Mouse (Mus musculus): ENCODE measurements around the gene Marcks. TPM values are rescaled to one million over a fixed set of nuclear protein-coding genes. Genes with fewer than 3 reads are reported as not detected.

The Marcks gene
- polyA plus RNA-seq, 1 experiment from 2014 or later: 350 TPM

DNA sequence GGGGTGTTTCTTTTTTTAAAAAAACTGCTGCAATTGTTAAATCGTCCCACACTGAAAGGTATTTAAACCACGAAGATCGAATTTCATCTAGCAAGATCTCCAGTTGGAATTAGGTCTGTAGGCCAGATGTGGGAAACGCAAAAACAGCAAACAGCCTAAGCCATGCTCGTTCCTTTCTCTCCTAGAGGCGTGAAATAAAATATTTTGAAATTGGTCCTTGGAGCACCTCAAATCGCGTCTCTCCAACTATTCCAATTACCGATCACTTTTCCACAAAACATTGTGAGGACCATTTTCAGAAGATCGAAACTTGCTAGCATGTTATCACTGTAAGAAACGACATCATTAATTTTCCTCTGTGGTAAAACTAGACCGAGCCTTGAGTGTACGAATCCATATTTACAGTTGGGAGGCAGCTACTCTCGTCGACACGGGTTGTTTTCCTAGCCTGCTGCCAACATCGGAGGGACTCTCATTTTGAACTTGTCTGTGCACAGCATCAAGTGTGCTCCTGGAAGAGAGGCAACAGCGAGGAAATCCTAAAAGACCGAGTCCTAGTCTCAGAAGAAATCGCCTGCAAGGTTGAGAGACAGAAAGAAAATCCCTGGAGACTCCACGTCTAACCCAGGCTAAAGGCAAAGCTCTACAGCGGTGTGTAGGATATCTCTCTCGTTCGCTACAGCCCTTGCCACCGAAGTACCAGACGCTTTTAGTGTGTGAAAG lies 884 bp upstream of the Marcks start:
- H3K4me1 ChIP-seq (ENCODE audit: control insufficient read depth, insufficient read depth, low read length): peaks cover 11% of the 10 kb centered on the region
- H3K4me2 ChIP-seq (ENCODE audit: low read length): peak overlapping the region; percentile 67
- H3K9me3 ChIP-seq (replicated peaks; ENCODE audit: control insufficient read depth, low read length): no peaks in the 10 kb centered on the region
- H3K4me3 ChIP-seq (ENCODE audit: low read depth, low read length): peak overlapping the region; percentile 96
- H3K27me3 ChIP-seq (replicated peaks; ENCODE audit: control insufficient read depth, insufficient read depth, low read length): no peaks in the 10 kb centered on the region
- under 1% methylated on average over 26 of the region's 26 CpGs for WGBS
- peak; percentile 80 for DNase-seq (ENCODE audit: low spot score)
- peak overlapping the region; percentile 100 for H3K9ac ChIP-seq (ENCODE audit: low read length)
- H3K27ac ChIP-seq (ENCODE audit: low read depth, low read length): peak overlapping the region; percentile 100
- peaks cover 18% of the 10 kb centered on the region for H3K36me3 ChIP-seq (ENCODE audit: control insufficient read depth, insufficient read depth, low read length)
- no peak for ATAC-seq

DNA sequence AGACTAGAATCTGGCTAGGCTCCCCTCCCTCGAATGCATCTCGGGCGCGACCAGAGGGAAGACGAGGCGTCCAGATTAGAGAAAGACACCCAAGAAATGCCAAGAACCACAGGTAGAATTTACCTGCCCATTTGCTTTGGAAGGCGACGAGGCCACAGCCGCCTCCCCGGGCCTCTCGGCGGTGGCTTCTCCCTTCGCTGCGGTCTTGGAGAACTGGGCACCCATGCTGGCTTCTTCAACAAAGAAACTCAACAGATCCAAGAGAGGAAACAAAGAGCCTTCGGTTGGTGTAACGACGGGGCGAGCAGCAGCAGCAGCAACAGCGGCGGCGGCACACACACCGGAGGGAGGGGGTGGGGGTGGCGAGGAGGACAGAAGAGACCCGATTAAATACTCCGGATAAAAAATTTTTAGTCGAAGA lies 399 bp downstream of the Marcks start:
- Histone ChIP-seq H3K27ac (ENCODE audit: low read depth, low read length) (peak overlapping the region; percentile 100), H3K4me1 (ENCODE audit: control insufficient read depth, insufficient read depth, low read length) (peaks cover 19% of the 10 kb centered on the region), H3K27me3 (replicated peaks; ENCODE audit: control insufficient read depth, insufficient read depth, low read length) (no peaks in the 10 kb centered on the region), H3K4me2 (ENCODE audit: low read length) (no peak overlapping the region), H3K36me3 (ENCODE audit: control insufficient read depth, insufficient read depth, low read length) (peaks cover 31% of the 10 kb centered on the region), H3K9me3 (replicated peaks; ENCODE audit: control insufficient read depth, low read length) (no peaks in the 10 kb centered on the region), H3K4me3 (ENCODE audit: low read depth, low read length) (peak overlapping the region; percentile 96), H3K9ac (ENCODE audit: low read length) (peak overlapping the region; percentile 100)
- WGBS: under 1% methylated on average over 26 of the region's 26 CpGs
- no peak for DNase-seq (ENCODE audit: low spot score)
- ATAC-seq: no peak

DNA sequence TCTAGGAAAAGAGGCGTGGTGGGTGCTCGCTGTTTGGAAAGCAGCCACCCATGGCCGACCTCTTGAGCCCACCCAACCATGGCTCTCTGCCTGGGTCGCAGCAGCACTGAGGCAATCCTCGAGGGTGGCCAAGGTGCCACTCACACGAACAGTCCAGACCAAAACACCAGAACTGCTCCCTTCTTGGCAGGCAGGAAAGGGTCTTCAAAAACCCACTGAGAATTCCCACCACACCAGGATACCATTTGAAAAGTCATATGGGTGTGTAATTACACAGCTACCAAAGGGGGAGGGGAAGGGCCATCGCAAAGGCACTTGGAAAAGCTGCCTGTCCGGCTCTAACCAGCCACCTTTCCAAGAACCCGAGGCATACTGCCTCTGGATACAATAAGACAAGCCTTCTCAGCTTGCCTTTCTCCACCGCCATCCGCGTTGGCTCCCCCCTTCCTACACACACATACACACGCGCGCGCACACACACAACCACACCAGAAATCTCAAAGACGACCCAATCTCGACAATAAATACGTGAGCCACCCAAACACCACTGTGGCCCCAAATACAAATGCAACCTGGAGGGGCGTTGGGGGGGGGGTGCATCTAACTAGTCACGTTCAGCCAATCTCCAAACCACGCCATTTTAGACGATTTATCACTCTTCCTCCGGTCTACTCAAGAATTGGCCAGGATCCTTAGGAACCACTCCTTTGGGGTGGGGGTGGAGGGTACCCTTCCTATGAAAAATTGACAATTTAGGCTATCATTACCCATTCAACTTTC lies 999 bp downstream of the Marcks start:
- 0 out of 2 replicates have a peak overlapping the region, but pooled peaks have one; percentile 21 for H3K4me2 ChIP-seq (ENCODE audit: low read length)
- peak overlapping the region; percentile 96 for H3K4me3 ChIP-seq (ENCODE audit: low read depth, low read length)
- H3K9me3 ChIP-seq (replicated peaks; ENCODE audit: control insufficient read depth, low read length): no peaks in the 10 kb centered on the region
- no peaks in the 10 kb centered on the region for H3K27me3 ChIP-seq (replicated peaks; ENCODE audit: control insufficient read depth, insufficient read depth, low read length)
- peak overlapping the region; percentile 100 for H3K27ac ChIP-seq (ENCODE audit: low read depth, low read length)
- under 1% methylated on average over 24 of the region's 24 CpGs for WGBS
- peaks cover 34% of the 10 kb centered on the region for H3K36me3 ChIP-seq (ENCODE audit: control insufficient read depth, insufficient read depth, low read length)
- DNase-seq (ENCODE audit: low spot score) (peak; percentile 76), ATAC-seq (no peak)
- peaks cover 19% of the 10 kb centered on the region for H3K4me1 ChIP-seq (ENCODE audit: control insufficient read depth, insufficient read depth, low read length)
- H3K9ac ChIP-seq (ENCODE audit: low read length): peak overlapping the region; percentile 100

- DNase-seq (ENCODE audit: low spot score) (peak; percentile 89), ATAC-seq (peak; percentile 50)
- H3K4me3 ChIP-seq (ENCODE audit: low read depth, low read length): peak overlapping the region; percentile 96
- peak overlapping the region; percentile 54 for H3K4me2 ChIP-seq (ENCODE audit: low read length)
- H3K9me3 ChIP-seq (replicated peaks; ENCODE audit: control insufficient read depth, low read length): no peaks in the 10 kb centered on the region
- under 1% methylated on average over 46 of the region's 49 CpGs for WGBS
- peak overlapping the region; percentile 100 for H3K27ac ChIP-seq (ENCODE audit: low read depth, low read length)
- peaks cover 36% of the 10 kb centered on the region for H3K36me3 ChIP-seq (ENCODE audit: control insufficient read depth, insufficient read depth, low read length)
- H3K27me3 ChIP-seq (replicated peaks; ENCODE audit: control insufficient read depth, insufficient read depth, low read length): no peaks in the 10 kb centered on the region
- peak overlapping the region; percentile 100 for H3K9ac ChIP-seq (ENCODE audit: low read length)
- peaks cover 17% of the 10 kb centered on the region for H3K4me1 ChIP-seq (ENCODE audit: control insufficient read depth, insufficient read depth, low read length)
Observed at GRCm38 (mm10) chr10:37136981-37137518, 1.7 kb downstream of the Marcks start.

GRCm38 (mm10) chr10:37135951-37136751 lies 2.6 kb downstream of the Marcks start:
- Histone ChIP-seq H3K9ac (ENCODE audit: low read length) (peak overlapping the region; percentile 100), H3K9me3 (replicated peaks; ENCODE audit: control insufficient read depth, low read length) (no peaks in the 10 kb centered on the region), H3K36me3 (ENCODE audit: control insufficient read depth, insufficient read depth, low read length) (peaks cover 36% of the 10 kb centered on the region), H3K4me2 (ENCODE audit: low read length) (peak overlapping the region; percentile 54), H3K4me1 (ENCODE audit: control insufficient read depth, insufficient read depth, low read length) (peaks cover 11% of the 10 kb centered on the region), H3K27ac (ENCODE audit: low read depth, low read length) (peak overlapping the region; percentile 100), H3K27me3 (replicated peaks; ENCODE audit: control insufficient read depth, insufficient read depth, low read length) (no peaks in the 10 kb centered on the region), H3K4me3 (ENCODE audit: low read depth, low read length) (peak overlapping the region; percentile 96)
- ATAC-seq (no peak), DNase-seq (ENCODE audit: low spot score) (peak; percentile 70)
- under 1% methylated on average over 93 of the region's 99 CpGs for WGBS

DNA sequence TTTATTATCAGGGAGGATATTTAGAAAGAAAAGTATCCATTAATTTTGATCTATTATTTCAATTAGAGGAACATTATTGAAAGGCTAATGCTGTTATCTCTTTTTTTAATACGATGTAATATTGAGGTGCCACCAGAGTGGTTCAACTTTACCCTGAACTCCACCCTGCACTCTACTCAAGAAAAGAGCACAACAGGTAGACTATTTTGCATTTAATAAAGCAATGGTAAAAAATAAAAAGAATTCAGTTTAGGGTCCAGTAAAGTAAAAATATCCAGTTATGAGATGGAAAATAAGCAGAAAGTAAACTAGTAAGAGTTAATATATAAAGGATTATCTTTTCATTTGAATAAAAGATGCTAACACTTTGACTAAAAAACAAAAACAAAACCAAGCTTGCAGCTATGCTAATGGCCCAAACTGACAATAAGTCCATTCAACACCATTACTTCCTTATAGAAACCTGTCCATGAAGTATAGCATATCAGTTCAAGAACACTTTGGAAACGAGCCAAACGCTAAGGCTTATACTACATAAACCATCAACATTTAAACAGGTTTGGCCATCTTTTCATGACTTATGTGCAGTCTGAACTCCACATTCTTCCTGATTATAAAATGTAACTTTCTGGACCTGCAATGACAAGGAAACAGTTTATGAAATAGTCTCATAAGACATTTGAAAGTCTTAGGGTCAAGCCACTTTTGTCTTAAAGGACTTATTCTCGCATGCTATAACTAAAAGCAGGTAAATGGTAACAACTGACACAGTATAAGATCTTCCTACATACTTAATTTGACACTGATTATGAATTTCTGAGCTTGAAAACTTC lies 4.6 kb downstream of the Marcks start:
- DNase-seq (ENCODE audit: low spot score): peak; percentile 50
- H3K36me3 ChIP-seq (ENCODE audit: control insufficient read depth, insufficient read depth, low read length): peaks cover 36% of the 10 kb centered on the region
- H3K27ac ChIP-seq (ENCODE audit: low read depth, low read length): no peak overlapping the region
- WGBS: 75% methylated on average over 4 of the region's 4 CpGs
- no peak for ATAC-seq
- H3K4me2 ChIP-seq (ENCODE audit: low read length): peak overlapping the region; percentile 54
- no peaks in the 10 kb centered on the region for H3K9me3 ChIP-seq (replicated peaks; ENCODE audit: control insufficient read depth, low read length)
- H3K9ac ChIP-seq (ENCODE audit: low read length): peak overlapping the region; percentile 32
- H3K27me3 ChIP-seq (replicated peaks; ENCODE audit: control insufficient read depth, insufficient read depth, low read length): no peaks in the 10 kb centered on the region
- peaks cover 11% of the 10 kb centered on the region for H3K4me1 ChIP-seq (ENCODE audit: control insufficient read depth, insufficient read depth, low read length)
- peak overlapping the region; percentile 96 for H3K4me3 ChIP-seq (ENCODE audit: low read depth, low read length)

DNA sequence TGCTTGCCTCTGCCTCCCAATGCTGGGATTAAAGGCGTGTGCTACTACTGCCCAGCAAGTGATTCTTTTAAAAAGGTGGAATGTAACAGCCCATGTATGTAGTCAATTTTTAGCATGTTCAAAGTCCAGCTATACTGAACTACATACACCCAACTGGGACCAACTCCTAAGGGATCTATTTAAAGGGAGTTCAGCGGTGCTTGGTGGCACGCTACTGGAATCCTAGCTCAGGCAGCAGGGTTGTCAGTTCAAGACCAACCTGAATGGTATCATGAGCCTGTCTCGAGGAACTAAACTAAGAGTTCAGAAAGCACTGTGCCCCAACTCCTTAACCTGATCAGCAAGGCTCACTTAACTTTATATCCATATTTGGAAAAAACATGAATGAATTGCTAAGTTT lies 6.0 kb downstream of the Marcks start:
- Histone ChIP-seq H3K4me1 (ENCODE audit: control insufficient read depth, insufficient read depth, low read length) (peaks cover 11% of the 10 kb centered on the region), H3K4me2 (ENCODE audit: low read length) (no peak overlapping the region), H3K27me3 (replicated peaks; ENCODE audit: control insufficient read depth, insufficient read depth, low read length) (no peaks in the 10 kb centered on the region), H3K36me3 (ENCODE audit: control insufficient read depth, insufficient read depth, low read length) (peaks cover 36% of the 10 kb centered on the region), H3K9ac (ENCODE audit: low read length) (no peak overlapping the region), H3K27ac (ENCODE audit: low read depth, low read length) (no peak overlapping the region), H3K4me3 (ENCODE audit: low read depth, low read length) (no peak overlapping the region), H3K9me3 (replicated peaks; ENCODE audit: control insufficient read depth, low read length) (no peaks in the 10 kb centered on the region)
- 93% methylated on average over 4 of the region's 4 CpGs for WGBS
- DNase-seq (ENCODE audit: low spot score): peak; percentile 6
- ATAC-seq: no peak

DNA sequence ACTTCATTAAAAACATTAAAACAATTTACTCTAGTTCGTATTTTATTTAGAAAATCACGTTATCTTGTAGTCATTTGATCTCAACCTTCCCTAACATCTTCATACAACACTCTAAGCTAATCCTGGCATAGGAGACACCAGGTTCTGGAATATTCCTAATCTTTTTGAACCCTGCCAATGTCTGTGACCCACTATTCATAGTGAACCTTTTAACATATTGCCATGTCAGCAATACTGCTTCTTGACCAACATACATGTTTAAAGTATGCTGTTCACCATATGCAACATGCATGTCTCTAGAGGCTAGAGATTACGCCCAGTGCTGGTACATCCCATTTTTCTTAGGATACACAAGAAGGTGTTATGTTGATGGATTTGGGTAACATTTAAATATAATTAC lies 9.1 kb downstream of the Marcks start:
- Histone ChIP-seq H3K4me2 (ENCODE audit: low read length) (no peak overlapping the region), H3K4me1 (ENCODE audit: control insufficient read depth, insufficient read depth, low read length) (peaks cover 8% of the 10 kb centered on the region), H3K4me3 (ENCODE audit: low read depth, low read length) (no peak overlapping the region), H3K27ac (ENCODE audit: low read depth, low read length) (no peak overlapping the region), H3K36me3 (ENCODE audit: control insufficient read depth, insufficient read depth, low read length) (peaks cover 18% of the 10 kb centered on the region), H3K9me3 (replicated peaks; ENCODE audit: control insufficient read depth, low read length) (no peaks in the 10 kb centered on the region), H3K27me3 (replicated peaks; ENCODE audit: control insufficient read depth, insufficient read depth, low read length) (no peaks in the 10 kb centered on the region), H3K9ac (ENCODE audit: low read length) (no peak overlapping the region)
- WGBS: 94% methylated on average over 3 of the region's 3 CpGs
- ATAC-seq (no peak), DNase-seq (ENCODE audit: low spot score) (no peak)

All from forebrain, embryonic 14.5 days (tissue).